In genomic region chr1:190189125-190189524, GRCm38 (mm10) we compare ENCODE assay signal across 18 mouse cellular contexts. TPM values are rescaled to one million over a fixed set of nuclear protein-coding genes. Genes with fewer than 3 reads are reported as not detected.
"Had no signal": no experiment of that assay in that cellular context is flagged by ENCODE, and none has a peak within 500 bp of the region (broad histone marks: within the 10 kb centered on the region; RNA-seq: fewer than 3 reads in every experiment).

No protein-coding gene starts in this region.

- H3K9me3 ChIP-seq: limb, embryonic 12.5 days; liver, embryonic 13.5 days; lung, embryonic 15.5 days had no signal

- H3K9ac ChIP-seq: limb, embryonic 12.5 days; liver, embryonic 13.5 days; liver, postnatal 0 days; lung, embryonic 15.5 days had no signal

- H3K36me3 ChIP-seq: limb, embryonic 12.5 days; liver, embryonic 13.5 days; lung, embryonic 15.5 days had no signal

- H3K4me1 ChIP-seq: liver, embryonic 13.5 days; megakaryocyte, embryonic 14.5 days had no signal

- H3K4me3 ChIP-seq: layer of hippocampus, adult 2 months; limb, embryonic 12.5 days; liver, embryonic 13.5 days; lung, embryonic 15.5 days; megakaryocyte, embryonic 14.5 days had no signal

- DNase-seq: kidney, postnatal 4 days; liver; liver, embryonic 13.5 days; liver, postnatal 0 days; lung, postnatal 14 days; midbrain, embryonic 14.5 days; right cerebral cortex, postnatal 4 days; spleen, adult 18-20 months; thymus, adult 18-20 months; thymus, postnatal 14 days had no signal

- H3K27me3 ChIP-seq: liver, embryonic 13.5 days; lung, embryonic 15.5 days; megakaryocyte, embryonic 14.5 days had no signal

- H3K27ac ChIP-seq: kidney, postnatal 0 days; layer of hippocampus, adult 2 months; limb, embryonic 12.5 days; liver, embryonic 13.5 days; lung, embryonic 15.5 days; macrophage had no signal

- ATAC-seq: liver, postnatal 0 days had no signal

- H3K4me2 ChIP-seq: limb, embryonic 12.5 days; liver, embryonic 13.5 days; lung, embryonic 15.5 days had no signal

RNA-seq across cellular contexts. Expression of gene Prox1, which starts 18.6 kb away (rescaled TPM):
- total RNA-seq: monocyte, adult 5-6 weeks; neutrophil, adult 5-6 weeks had no signal
